Mouse (Mus musculus): ENCODE measurements around the gene Lman2. TPM values are rescaled to one million over a fixed set of nuclear protein-coding genes. Genes with fewer than 3 reads are reported as not detected.

Gene Lman2
- polyA plus RNA-seq, 1 experiment from 2014 or later = 93.7 TPM

DNA sequence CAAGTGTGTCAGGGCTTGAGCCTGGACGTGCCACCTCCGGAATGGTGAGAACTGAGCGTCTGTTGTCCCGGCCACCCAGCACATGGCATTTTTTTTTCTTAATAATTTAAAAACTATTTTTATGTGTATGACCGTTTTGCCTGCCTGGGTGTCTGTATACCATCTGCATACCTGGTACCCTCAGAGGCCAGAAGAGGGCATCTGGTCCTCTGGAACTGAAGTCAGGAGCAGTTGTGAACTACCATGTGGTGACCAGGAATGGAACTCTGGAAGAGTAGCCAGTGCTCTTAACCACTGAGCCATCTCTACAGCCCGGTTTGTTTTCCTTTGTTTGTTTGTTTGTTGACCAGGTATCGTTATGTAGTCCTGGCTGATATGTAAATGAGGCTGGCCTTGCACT is 5.8 kb upstream of the Lman2 start:
- no peak overlapping the region for H3K4me3 ChIP-seq (replicated peaks; ENCODE audit: low read depth, low read length)
- no peaks in the 10 kb centered on the region for H3K4me1 ChIP-seq (replicated peaks; ENCODE audit: insufficient read depth, low read length)
- no peaks in the 10 kb centered on the region for H3K27me3 ChIP-seq (ENCODE audit: insufficient read depth, low read length)
- no peaks in the 10 kb centered on the region for H3K36me3 ChIP-seq (ENCODE audit: insufficient read depth, low read length)
- H3K27ac ChIP-seq = no peak overlapping the region
- no peaks in the 10 kb centered on the region for H3K9me3 ChIP-seq (replicated peaks; ENCODE audit: low read length)
- WGBS = 76% methylated on average over 7 of the region's 7 CpGs
- DNase-seq (ENCODE audit: low spot score) (no peak), ATAC-seq (replicated peaks; ENCODE audit: low FRiP score, low read depth) (no peak)
- peak; percentile 32; the same call in 1 of the 2 replicates for TF ChIP-seq CTCF (IDR thresholded peaks at IDR 0.05; ENCODE audit: low read depth)
- H3K9ac ChIP-seq (ENCODE audit: low read depth, low read length) = no peak overlapping the region
- no peak overlapping the region for H3K4me2 ChIP-seq (ENCODE audit: low read length)

DNA sequence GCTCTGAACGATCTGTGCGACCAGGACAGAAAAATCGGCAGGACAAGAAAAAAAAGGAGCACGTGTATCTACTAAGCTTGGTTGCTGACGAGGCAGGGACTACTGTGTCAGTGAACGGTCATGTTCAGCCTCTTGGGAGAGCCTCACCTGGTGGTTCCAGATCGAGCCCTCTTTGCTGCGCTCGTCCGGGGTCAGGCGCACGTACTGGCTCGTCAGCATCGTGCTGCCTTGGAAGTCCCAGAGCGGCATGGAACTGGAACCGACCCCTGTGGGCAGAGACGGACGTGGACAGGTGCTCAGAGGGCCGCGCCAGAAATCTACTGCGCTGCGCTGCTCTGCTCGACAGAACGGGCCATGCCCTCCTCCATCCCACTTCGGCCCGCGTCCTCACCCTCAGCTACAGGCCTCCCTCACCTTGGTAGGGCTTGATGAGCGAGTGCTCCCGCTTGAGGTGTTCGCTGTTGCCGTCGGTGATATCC is 570 bp downstream of the Lman2 start:
- H3K4me1 ChIP-seq (replicated peaks; ENCODE audit: insufficient read depth, low read length) = peaks cover 10% of the 10 kb centered on the region; the same call in 1 of the 2 replicates
- peak overlapping the region; percentile 95 for H3K4me3 ChIP-seq (replicated peaks; ENCODE audit: low read depth, low read length)
- DNase-seq (ENCODE audit: low spot score) = peak; percentile 15
- no peaks in the 10 kb centered on the region for H3K27me3 ChIP-seq (ENCODE audit: insufficient read depth, low read length)
- whole genome bisulfite sequencing = under 1% methylated on average over 32 of the region's 32 CpGs
- H3K4me2 ChIP-seq (ENCODE audit: low read length) = peak overlapping the region; percentile 90
- peak; percentile 22; the same call in 1 of the 2 replicates for ATAC-seq (replicated peaks; ENCODE audit: low FRiP score, low read depth)
- no peaks in the 10 kb centered on the region for H3K9me3 ChIP-seq (replicated peaks; ENCODE audit: low read length)
- no peak for TF ChIP-seq CTCF (IDR thresholded peaks at IDR 0.05; ENCODE audit: low read depth)
- H3K9ac ChIP-seq (ENCODE audit: low read depth, low read length) = peak overlapping the region; percentile 96
- H3K27ac ChIP-seq = peak overlapping the region; percentile 96
- H3K36me3 ChIP-seq (ENCODE audit: insufficient read depth, low read length) = peaks cover 21% of the 10 kb centered on the region; the same call in 1 of the 2 replicates

DNA sequence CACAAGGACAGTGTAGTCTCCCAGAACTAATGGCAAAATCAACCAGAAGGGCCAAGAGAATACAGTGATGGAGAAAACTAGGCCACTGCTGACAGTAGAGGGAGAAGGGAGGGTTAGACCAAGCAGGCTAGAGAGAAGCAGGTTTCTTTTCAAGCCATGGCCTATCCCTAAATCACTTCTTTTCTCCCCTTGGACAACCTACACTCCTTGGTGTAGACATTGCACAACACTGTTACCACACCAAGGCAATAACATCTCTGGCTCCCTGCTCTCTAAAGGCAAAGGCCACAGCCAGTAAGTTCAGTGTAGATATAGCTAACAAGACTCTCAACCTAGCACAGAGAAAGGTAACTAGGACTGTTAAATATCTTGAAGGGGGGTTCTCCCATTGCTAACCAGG is 1.4 kb downstream of the Lman2 start:
- Histone ChIP-seq H3K4me1 (replicated peaks; ENCODE audit: insufficient read depth, low read length) (peaks cover 10% of the 10 kb centered on the region; the same call in 1 of the 2 replicates), H3K27ac (no peak overlapping the region), H3K9me3 (replicated peaks; ENCODE audit: low read length) (no peaks in the 10 kb centered on the region), H3K27me3 (ENCODE audit: insufficient read depth, low read length) (no peaks in the 10 kb centered on the region), H3K9ac (ENCODE audit: low read depth, low read length) (no peak overlapping the region), H3K4me2 (ENCODE audit: low read length) (peak overlapping the region; percentile 90), H3K36me3 (ENCODE audit: insufficient read depth, low read length) (peaks cover 23% of the 10 kb centered on the region; the same call in 1 of the 2 replicates), H3K4me3 (replicated peaks; ENCODE audit: low read depth, low read length) (peak overlapping the region; percentile 95)
- no peak for DNase-seq (ENCODE audit: low spot score)
- ATAC-seq (replicated peaks; ENCODE audit: low FRiP score, low read depth) = no peak
- no peak for TF ChIP-seq CTCF (IDR thresholded peaks at IDR 0.05; ENCODE audit: low read depth)

DNA sequence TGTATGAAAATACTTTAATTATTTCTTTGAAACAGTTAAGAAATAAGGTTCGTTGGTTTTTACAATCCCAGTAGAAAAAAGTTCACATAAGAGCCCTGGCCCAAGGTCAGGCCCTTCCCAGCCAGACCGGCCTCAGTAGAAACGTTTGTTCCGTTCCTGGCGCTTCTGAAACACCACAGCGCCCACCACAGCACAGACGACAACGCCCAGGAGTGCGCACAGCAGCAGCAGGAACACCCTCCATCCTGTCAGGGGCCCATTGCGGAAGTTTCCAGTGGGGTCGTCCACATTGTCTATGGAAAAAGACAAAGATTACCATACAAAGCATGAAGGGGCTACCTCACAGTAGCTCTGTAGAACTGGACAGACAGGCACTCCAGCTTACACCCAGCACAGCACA is 15.8 kb downstream of the Lman2 start:
- WGBS = 75% methylated on average over 11 of the region's 11 CpGs
- H3K27me3 ChIP-seq (ENCODE audit: insufficient read depth, low read length) = no peaks in the 10 kb centered on the region

DNA sequence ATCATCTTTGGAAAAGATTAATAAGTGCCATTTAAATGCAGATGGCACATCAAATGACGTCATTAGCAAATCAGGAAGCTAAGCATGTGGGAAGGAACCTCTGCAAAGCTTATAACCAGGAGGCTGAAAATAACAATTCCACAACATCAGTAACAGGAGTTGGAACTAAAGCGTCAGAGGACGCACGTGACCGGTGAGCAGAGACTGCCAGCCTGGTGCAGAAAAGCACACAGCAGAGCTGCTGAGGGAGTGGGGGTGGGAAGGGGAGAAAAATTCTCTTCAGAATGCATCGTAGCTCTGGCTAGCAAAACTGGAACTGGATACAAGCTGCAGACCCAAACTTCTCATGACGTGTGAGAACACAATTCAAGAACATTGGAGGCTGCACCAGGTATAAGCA is 18.3 kb downstream of the Lman2 start:
- H3K4me3 ChIP-seq (replicated peaks; ENCODE audit: low read depth, low read length) = no peak overlapping the region
- no peak for DNase-seq (ENCODE audit: low spot score)
- H3K9ac ChIP-seq (ENCODE audit: low read depth, low read length) = no peak overlapping the region
- H3K36me3 ChIP-seq (ENCODE audit: insufficient read depth, low read length) = peaks cover 42% of the 10 kb centered on the region
- no peaks in the 10 kb centered on the region for H3K9me3 ChIP-seq (replicated peaks; ENCODE audit: low read length)
- H3K4me2 ChIP-seq (ENCODE audit: low read length) = no peak overlapping the region
- no peaks in the 10 kb centered on the region for H3K27me3 ChIP-seq (ENCODE audit: insufficient read depth, low read length)
- TF ChIP-seq CTCF (IDR thresholded peaks at IDR 0.05; ENCODE audit: low read depth) = no peak
- H3K27ac ChIP-seq = no peak overlapping the region
- WGBS = 91% methylated on average over 7 of the region's 7 CpGs
- H3K4me1 ChIP-seq (replicated peaks; ENCODE audit: insufficient read depth, low read length) = no peaks in the 10 kb centered on the region
- no peak for ATAC-seq (replicated peaks; ENCODE audit: low FRiP score, low read depth)

More for the DNA sequence above, 15.8 kb downstream of the Lman2 start:
- H3K9me3 ChIP-seq (replicated peaks; ENCODE audit: low read length) = no peaks in the 10 kb centered on the region
- no peak overlapping the region for H3K4me3 ChIP-seq (replicated peaks; ENCODE audit: low read depth, low read length)
- DNase-seq (ENCODE audit: low spot score) (no peak), ATAC-seq (replicated peaks; ENCODE audit: low FRiP score, low read depth) (no peak)
- H3K4me2 ChIP-seq (ENCODE audit: low read length) = no peak overlapping the region
- H3K36me3 ChIP-seq (ENCODE audit: insufficient read depth, low read length) = peaks cover 63% of the 10 kb centered on the region
- no peak overlapping the region for H3K27ac ChIP-seq
- H3K9ac ChIP-seq (ENCODE audit: low read depth, low read length) = no peak overlapping the region
- no peaks in the 10 kb centered on the region for H3K4me1 ChIP-seq (replicated peaks; ENCODE audit: insufficient read depth, low read length)
- no peak for TF ChIP-seq CTCF (IDR thresholded peaks at IDR 0.05; ENCODE audit: low read depth)

DNA sequence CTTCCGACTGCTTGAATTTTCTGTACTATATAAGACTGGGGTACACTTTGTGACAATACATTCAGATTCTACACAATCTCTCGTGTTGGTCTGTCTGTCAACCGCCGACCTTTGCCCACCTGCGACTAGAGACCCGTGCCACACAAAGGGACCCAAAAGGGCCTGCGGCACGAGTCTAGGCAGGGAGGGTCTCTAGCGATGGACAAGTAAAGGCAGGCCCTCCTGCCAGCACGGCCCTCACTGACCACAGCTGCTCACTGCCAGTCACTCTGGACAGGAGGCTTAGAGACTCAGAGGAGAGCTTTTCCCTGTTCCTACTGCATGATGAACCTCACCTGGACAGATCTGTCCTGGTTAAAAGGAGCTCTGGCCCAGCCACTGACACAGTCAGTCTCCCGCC is 20.1 kb downstream of the Lman2 start:
- TF ChIP-seq CTCF (IDR thresholded peaks at IDR 0.05; ENCODE audit: low read depth) = no peak
- Histone ChIP-seq H3K4me3 (replicated peaks; ENCODE audit: low read depth, low read length) (no peak overlapping the region), H3K36me3 (ENCODE audit: insufficient read depth, low read length) (peaks cover 26% of the 10 kb centered on the region), H3K9ac (ENCODE audit: low read depth, low read length) (no peak overlapping the region), H3K4me2 (ENCODE audit: low read length) (no peak overlapping the region), H3K4me1 (replicated peaks; ENCODE audit: insufficient read depth, low read length) (no peaks in the 10 kb centered on the region), H3K27ac (no peak overlapping the region), H3K27me3 (ENCODE audit: insufficient read depth, low read length) (no peaks in the 10 kb centered on the region), H3K9me3 (replicated peaks; ENCODE audit: low read length) (no peaks in the 10 kb centered on the region)
- ATAC-seq (replicated peaks; ENCODE audit: low FRiP score, low read depth) (no peak), DNase-seq (ENCODE audit: low spot score) (no peak)
- WGBS = 39% methylated on average over 11 of the region's 11 CpGs

DNA sequence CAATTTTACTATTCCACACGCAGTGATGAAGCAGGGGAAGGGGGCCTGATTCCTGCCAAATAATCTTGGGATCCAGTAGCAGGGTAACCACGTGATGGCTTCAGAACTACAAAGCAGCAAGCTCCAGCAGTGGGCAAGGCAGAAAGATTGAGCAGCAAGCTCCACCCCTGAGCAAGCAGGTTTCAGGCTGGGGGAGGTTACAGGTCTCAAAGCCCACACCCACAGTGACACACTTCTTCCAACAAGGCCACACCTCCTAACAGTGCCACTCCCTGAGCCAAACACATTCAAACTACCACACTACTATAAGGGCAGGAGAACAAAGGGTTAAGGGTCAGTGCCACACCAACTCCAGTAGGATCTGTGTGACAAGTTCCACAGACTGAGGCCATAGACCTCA is 23.3 kb downstream of the Lman2 start:
- Histone ChIP-seq H3K27ac (no peak overlapping the region), H3K36me3 (ENCODE audit: insufficient read depth, low read length) (no peaks in the 10 kb centered on the region; the same call in 1 of the 2 replicates), H3K4me2 (ENCODE audit: low read length) (no peak overlapping the region), H3K4me1 (replicated peaks; ENCODE audit: insufficient read depth, low read length) (no peaks in the 10 kb centered on the region), H3K4me3 (replicated peaks; ENCODE audit: low read depth, low read length) (no peak overlapping the region), H3K27me3 (ENCODE audit: insufficient read depth, low read length) (no peaks in the 10 kb centered on the region), H3K9ac (ENCODE audit: low read depth, low read length) (no peak overlapping the region), H3K9me3 (replicated peaks; ENCODE audit: low read length) (no peaks in the 10 kb centered on the region)
- WGBS = 31% methylated on average over 2 of the region's 2 CpGs
- no peak for TF ChIP-seq CTCF (IDR thresholded peaks at IDR 0.05; ENCODE audit: low read depth)
- ATAC-seq (replicated peaks; ENCODE audit: low FRiP score, low read depth) (peak; percentile 33; the same call in 1 of the 2 replicates), DNase-seq (ENCODE audit: low spot score) (no peak)
